Mouse (Mus musculus) liver, adult 2 months (tissue): ENCODE measurements around the gene Tmem202. TPM values are rescaled to one million over a fixed set of nuclear protein-coding genes. Genes with fewer than 3 reads are reported as not detected.

Source experiments
- DNase-seq: peaks from one replicate; pipeline ENCODE4 v3.0.0-alpha.2; 2011; ENCODE audit warnings: low read depth, low spot score; ENCODE audit errors: extremely low read depth
- H3K27ac ChIP-seq: fragments of 200-500 bp; replicated peaks from 2 replicates; pipeline ENCODE4 v1.5.1; 2012; ENCODE audit warnings: low read depth, mild to moderate bottlenecking, control low read depth, inconsistent platforms, low read length; ENCODE audit not compliant: insufficient read depth
- H3K27me3 ChIP-seq: fragments of 200-500 bp; 2 replicates; pipeline ENCODE4 v1.6.1; 2012; ENCODE audit warnings: mild to moderate bottlenecking, moderate library complexity, low read length, inconsistent platforms; ENCODE audit not compliant: control insufficient read depth, insufficient read depth
- H3K36me3 ChIP-seq: fragments of 200-500 bp; 2 replicates; pipeline ENCODE4 v1.6.1; 2012; ENCODE audit warnings: low read length, inconsistent platforms; ENCODE audit not compliant: control insufficient read depth, insufficient read depth
- H3K4me1 ChIP-seq: fragments of 200-500 bp; 2 replicates; pipeline ENCODE4 v1.6.1; 2011; ENCODE audit warnings: low read length; ENCODE audit not compliant: control insufficient read depth, insufficient read depth
- H3K4me3 ChIP-seq: fragments of 200-500 bp; 2 replicates; pipeline ENCODE4 v1.5.1; 2011; ENCODE audit warnings: low read depth, mild to moderate bottlenecking, control low read depth, low read length, moderate library complexity; ENCODE audit not compliant: insufficient read depth
- H3K79me2 ChIP-seq: fragments of 200-500 bp; 2 replicates; pipeline ENCODE4 v1.6.1; 2012; ENCODE audit warnings: inconsistent platforms, mild to moderate bottlenecking, low read length, moderate library complexity; ENCODE audit not compliant: control insufficient read depth, insufficient read depth
- H3K9ac ChIP-seq: fragments of 200-500 bp; 2 replicates; pipeline ENCODE4 v1.6.1; 2012; ENCODE audit warnings: low read depth, mild to moderate bottlenecking, control low read depth, inconsistent platforms, low read length
- CTCF ChIP-seq: fragments of 200-500 bp; IDR thresholded peaks from 2 replicates; pipeline ENCODE4 v1.5.1; 2011; ENCODE audit warnings: low read depth, low read length, control low read depth
- POLR2A ChIP-seq: fragments of 200-500 bp; IDR thresholded peaks from 2 replicates; pipeline ENCODE4 v1.6.1; 2011; ENCODE audit warnings: low read length, control low read depth; ENCODE audit not compliant: insufficient read depth; ENCODE audit errors: extremely low read depth
- WGBS: fragments of 180-500 bp; shearing (Covaris S2); methylation state at CpG from one replicate; pipeline ENCODE4 v1.1.7; 2018; 5-methylcytosine and 5-hydroxymethylcytosine counted together
- polyA plus RNA-seq: library from polyadenylated mRNA; depleted of rRNA; stranded (reverse); fragments of >200 nt; gene quantifications from 2 replicates; pipeline ENCODE4 v1.2.3, GENCODE M21; 2012; rRNA removed
- total RNA-seq: library from RNA; depleted of rRNA; stranded (reverse); fragments of >200 nt; gene quantifications from 2 replicates; pipeline ENCODE4 v1.2.3, GENCODE M21; 2014; rRNA removed

Gene Tmem202
- total and polyA plus RNA-seq, 2 experiments = 0.18 TPM; not detected in 1

- 85% methylated on average over 2 of the region's 2 CpGs for WGBS
- peaks cover 20% of the 10 kb centered on the region for H3K4me1 ChIP-seq
Observed at GRCm38 (mm10) chr9:59476617-59477016, 63.0 kb downstream of the Tmem202 start.

DNA sequence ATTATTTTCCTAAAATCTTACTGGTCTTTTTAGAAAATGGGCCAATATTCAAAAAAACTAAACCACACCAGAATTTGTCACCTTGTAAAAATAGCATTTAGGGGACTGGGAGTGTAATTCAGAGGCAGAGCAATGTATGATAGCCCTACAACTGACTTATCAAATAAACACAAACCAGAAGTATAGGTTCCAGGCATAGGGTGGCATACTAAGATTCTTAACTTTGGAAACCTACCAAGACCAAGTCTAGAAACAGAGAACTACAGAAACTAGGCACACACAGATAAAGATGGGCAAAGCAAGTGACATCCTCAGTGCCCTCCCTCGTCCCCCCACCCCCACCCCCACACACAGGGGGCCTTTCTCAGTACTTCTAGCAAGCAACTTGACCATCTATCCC, 64.8 kb downstream of the Tmem202 start:
- WGBS = 95% methylated on average over 1 of the region's 1 CpGs
- H3K9ac ChIP-seq = no peak overlapping the region
- no peak overlapping the region for H3K4me3 ChIP-seq
- TF ChIP-seq POLR2A (no peak), CTCF (no peak)
- no peaks in the 10 kb centered on the region for H3K27me3 ChIP-seq
- H3K36me3 ChIP-seq = peaks cover 2% of the 10 kb centered on the region; the same call in 1 of the 2 replicates
- peaks cover 21% of the 10 kb centered on the region for H3K4me1 ChIP-seq
- H3K27ac ChIP-seq = no peak overlapping the region
- peaks cover 31% of the 10 kb centered on the region; the same call in 1 of the 2 replicates for H3K79me2 ChIP-seq
- no peak for DNase-seq

More at GRCm38 (mm10) chr9:59476617-59477016, 63.0 kb downstream of the Tmem202 start:
- peaks cover 31% of the 10 kb centered on the region; the same call in 1 of the 2 replicates for H3K79me2 ChIP-seq
- no peaks in the 10 kb centered on the region for H3K27me3 ChIP-seq
- peaks cover 4% of the 10 kb centered on the region; the same call in 1 of the 2 replicates for H3K36me3 ChIP-seq
- no peak overlapping the region for H3K9ac ChIP-seq
- H3K27ac ChIP-seq = no peak overlapping the region
- no peak overlapping the region for H3K4me3 ChIP-seq
- DNase-seq = no peak
- TF ChIP-seq CTCF (no peak), POLR2A (no peak)

- no peak overlapping the region for H3K4me3 ChIP-seq
- H3K27ac ChIP-seq = no peak overlapping the region
Observed at GRCm38 (mm10) chr9:59473171-59473570, 66.5 kb downstream of the Tmem202 start.

DNA sequence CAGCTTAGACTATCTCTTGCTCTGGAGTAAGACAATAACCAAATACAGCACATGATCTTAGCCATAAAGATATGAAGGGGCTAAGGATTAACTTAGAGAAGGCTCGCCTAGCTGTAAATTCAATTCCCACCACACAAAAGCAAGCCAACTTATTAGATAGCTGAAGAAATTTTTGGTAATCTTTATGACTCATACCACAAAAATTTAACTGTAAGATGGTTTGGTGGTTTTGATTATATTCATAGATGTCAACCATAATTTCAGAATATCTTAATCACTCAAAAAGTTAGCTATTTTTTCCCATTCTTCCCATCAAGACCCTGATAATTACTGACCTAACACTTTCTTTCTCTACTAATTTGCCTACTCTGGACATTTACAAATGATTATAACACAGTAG, 70.2 kb downstream of the Tmem202 start:
- H3K27me3 ChIP-seq = no peaks in the 10 kb centered on the region
- no peak for TF ChIP-seq CTCF
- no peak for TF ChIP-seq POLR2A
- H3K4me1 ChIP-seq = peaks cover 12% of the 10 kb centered on the region
- no peak overlapping the region for H3K4me3 ChIP-seq
- peaks cover 12% of the 10 kb centered on the region; the same call in 1 of the 2 replicates for H3K79me2 ChIP-seq
- H3K36me3 ChIP-seq = 0 out of 2 replicates have a peak, but pooled peaks cover 2% of the 10 kb centered on the region
- no peak overlapping the region for H3K27ac ChIP-seq
- WGBS = 80% methylated on average over 1 of the region's 1 CpGs
- H3K9ac ChIP-seq = no peak overlapping the region
- DNase-seq = no peak

More at GRCm38 (mm10) chr9:59473171-59473570, 66.5 kb downstream of the Tmem202 start:
- Histone ChIP-seq H3K79me2 (peaks cover 25% of the 10 kb centered on the region; the same call in 1 of the 2 replicates), H3K9ac (no peak overlapping the region), H3K4me1 (peaks cover 19% of the 10 kb centered on the region), H3K36me3 (peaks cover 2% of the 10 kb centered on the region; the same call in 1 of the 2 replicates), H3K27me3 (no peaks in the 10 kb centered on the region)
- 91% methylated on average over 2 of the region's 2 CpGs for WGBS
- TF ChIP-seq POLR2A (no peak), CTCF (no peak)
- no peak for DNase-seq

Other genes starting within 250 kb of the Tmem202 start
- 11.1 and 11.3 TPM in 2 replicates for gene Adpgk, start 248.3 kb downstream of the Tmem202 start, total RNA-seq
- 7.6 and 7.9 TPM in 2 replicates for gene Adpgk, start 248.3 kb downstream of the Tmem202 start, polyA plus RNA-seq
- 2.2 and 2.9 TPM in 2 replicates for gene Bbs4, start 186.3 kb downstream of the Tmem202 start, total RNA-seq
- gene Bbs4, start 186.3 kb downstream of the Tmem202 start, polyA plus RNA-seq = 0.50 and 0.57 TPM in 2 replicates
- 26.6 and 31.4 TPM in 2 replicates for gene Arih1, start 53.2 kb downstream of the Tmem202 start, total RNA-seq
- 9.5 and 10.2 TPM in 2 replicates for gene Arih1, start 53.2 kb downstream of the Tmem202 start, polyA plus RNA-seq
- gene Hexa, start 307 bp downstream of the Tmem202 start, total RNA-seq = 39.6 and 46.2 TPM in 2 replicates
- gene Hexa, start 307 bp downstream of the Tmem202 start, polyA plus RNA-seq = 38.9 and 46.2 TPM in 2 replicates
- not detected in 2 replicates for gene Celf6, start 38.1 kb upstream of the Tmem202 start, total RNA-seq
- not detected in 2 replicates for gene Celf6, start 38.1 kb upstream of the Tmem202 start, polyA plus RNA-seq
- gene Parp6, start 77.4 kb upstream of the Tmem202 start, total RNA-seq = 11.2 and 13.7 TPM in 2 replicates
- gene Parp6, start 77.4 kb upstream of the Tmem202 start, polyA plus RNA-seq = 7.9 and 8.9 TPM in 2 replicates
- gene Pkm, start 116.5 kb upstream of the Tmem202 start, total RNA-seq = 23.4 and 33.4 TPM in 2 replicates
- gene Pkm, start 116.5 kb upstream of the Tmem202 start, polyA plus RNA-seq = 18.5 and 22.7 TPM in 2 replicates
- gene Gramd2, start 140.3 kb upstream of the Tmem202 start, total RNA-seq = not detected in 2 replicates
- 0.06 and 0.22 TPM in 2 replicates for gene Gramd2, start 140.3 kb upstream of the Tmem202 start, polyA plus RNA-seq
- gene Senp8, start 210.9 kb upstream of the Tmem202 start, total RNA-seq = 1.6 and 2.5 TPM in 2 replicates
- gene Senp8, start 210.9 kb upstream of the Tmem202 start, polyA plus RNA-seq = 1.2 and 1.7 TPM in 2 replicates
- gene Myo9a, start 211.0 kb upstream of the Tmem202 start, total RNA-seq = 5.8 and 9.3 TPM in 2 replicates
- 0.40 and 0.42 TPM in 2 replicates for gene Myo9a, start 211.0 kb upstream of the Tmem202 start, polyA plus RNA-seq